Mouse (Mus musculus): ENCODE measurements around the gene Olfr1442.
"Not testable (repeated sequence)": the region's sequence is repeated elsewhere in the genome, so short reads cannot be mapped to it uniquely, and the experiment has no call there.

Gene Olfr1442

GRCm38 (mm10) chr19:12670139-12670538, at the start of gene Olfr1442:
Gene Olfr1442, plus strand, starts transcription at chr19:12670439.
- DNase-seq (ENCODE audit: low read depth) = no peak

- no peak for DNase-seq (ENCODE audit: low read depth)
These were observed 37.1 kb upstream of the Olfr1442 start, which contains the start of gene Glyat for GRCm38 (mm10) chr19:12633176-12633575. Gene Glyat, plus strand, starts transcription at chr19:12633308.

- no peak for DNase-seq (ENCODE audit: low read depth)
These were observed 36.0 kb upstream of the Olfr1442 start for GRCm38 (mm10) chr19:12634259-12634658.

GRCm38 (mm10) chr19:12634963-12635362, 35.3 kb upstream of the Olfr1442 start:
- DNase-seq (ENCODE audit: low read depth) = no peak

- no peak for DNase-seq (ENCODE audit: low read depth)
These were observed 33.4 kb upstream of the Olfr1442 start for GRCm38 (mm10) chr19:12636863-12637262.

- no peak for DNase-seq (ENCODE audit: low read depth)
These were observed 32.2 kb upstream of the Olfr1442 start for GRCm38 (mm10) chr19:12638049-12638448.

GRCm38 (mm10) chr19:12649511-12649910, 20.7 kb upstream of the Olfr1442 start:
- no peak for DNase-seq (ENCODE audit: low read depth)

GRCm38 (mm10) chr19:12666156-12666555, 4.1 kb upstream of the Olfr1442 start:
- DNase-seq (ENCODE audit: low read depth) = no peak

- not testable (repeated sequence) for DNase-seq (ENCODE audit: low read depth)
These were observed 1.6 kb upstream of the Olfr1442 start for GRCm38 (mm10) chr19:12668601-12669000.

- no peak for DNase-seq (ENCODE audit: low read depth)
These were observed 812 bp downstream of the Olfr1442 start for GRCm38 (mm10) chr19:12671051-12671450.

GRCm38 (mm10) chr19:12677812-12678211, 7.6 kb downstream of the Olfr1442 start, which contains the start of gene Olfr1443:
Gene Olfr1443, plus strand, starts transcription at chr19:12678112.
- DNase-seq (ENCODE audit: low read depth) = no peak

GRCm38 (mm10) chr19:12684638-12685037, 14.4 kb downstream of the Olfr1442 start:
- DNase-seq (ENCODE audit: low read depth) = no peak

- DNase-seq (ENCODE audit: low read depth) = no peak
These were observed 15.0 kb downstream of the Olfr1442 start for GRCm38 (mm10) chr19:12685231-12685630.

GRCm38 (mm10) chr19:12695590-12695989, 25.4 kb downstream of the Olfr1442 start, which contains the start of gene Keg1:
Gene Keg1, plus strand, starts transcription at chr19:12695786.
- no peak for DNase-seq (ENCODE audit: low read depth)

GRCm38 (mm10) chr19:12696221-12696620, 26.0 kb downstream of the Olfr1442 start:
- no peak for DNase-seq (ENCODE audit: low read depth)

- DNase-seq (ENCODE audit: low read depth) = no peak
These were observed 38.2 kb downstream of the Olfr1442 start for GRCm38 (mm10) chr19:12708458-12708857.

- DNase-seq (ENCODE audit: low read depth) = no peak
These were observed 38.7 kb downstream of the Olfr1442 start for GRCm38 (mm10) chr19:12708986-12709385.

GRCm38 (mm10) chr19:12719189-12719588, 49.0 kb downstream of the Olfr1442 start:
- DNase-seq (ENCODE audit: low read depth) = no peak

- DNase-seq (ENCODE audit: low read depth) = no peak
These were observed 50.2 kb downstream of the Olfr1442 start for GRCm38 (mm10) chr19:12720463-12720862.

GRCm38 (mm10) chr19:12720919-12721318, 50.7 kb downstream of the Olfr1442 start:
- DNase-seq (ENCODE audit: low read depth) = not testable (repeated sequence)

GRCm38 (mm10) chr19:12721596-12721995, 51.4 kb downstream of the Olfr1442 start:
- DNase-seq (ENCODE audit: low read depth) = not testable (repeated sequence)

- peak; percentile 9 for DNase-seq (ENCODE audit: low read depth)
These were observed 52.1 kb downstream of the Olfr1442 start for GRCm38 (mm10) chr19:12722308-12722707.

- DNase-seq (ENCODE audit: low read depth) = no peak
These were observed 55.6 kb downstream of the Olfr1442 start for GRCm38 (mm10) chr19:12725851-12726250.
